Mouse (Mus musculus) small intestine, adult 2 months (tissue): ENCODE results near the gene Hist2h2ab.

Experiments
- CTCF ChIP-seq: fragments of 200-500 bp; IDR thresholded peaks from 2 replicates; pipeline ENCODE4 v1.5.1; 2012; ENCODE audit warnings: low read depth, mild to moderate bottlenecking, control low read depth, inconsistent platforms, low read length, moderate library complexity, mixed read lengths; ENCODE audit not compliant: insufficient replicate concordance, insufficient read length; ENCODE audit errors: extremely low read depth
- POLR2A ChIP-seq: fragments of 200-500 bp; IDR thresholded peaks from 2 replicates; pipeline ENCODE4 v1.6.1; 2012; ENCODE audit warnings: low read depth, mild to moderate bottlenecking, control low read depth, inconsistent platforms, low read length, moderate library complexity

DNA sequence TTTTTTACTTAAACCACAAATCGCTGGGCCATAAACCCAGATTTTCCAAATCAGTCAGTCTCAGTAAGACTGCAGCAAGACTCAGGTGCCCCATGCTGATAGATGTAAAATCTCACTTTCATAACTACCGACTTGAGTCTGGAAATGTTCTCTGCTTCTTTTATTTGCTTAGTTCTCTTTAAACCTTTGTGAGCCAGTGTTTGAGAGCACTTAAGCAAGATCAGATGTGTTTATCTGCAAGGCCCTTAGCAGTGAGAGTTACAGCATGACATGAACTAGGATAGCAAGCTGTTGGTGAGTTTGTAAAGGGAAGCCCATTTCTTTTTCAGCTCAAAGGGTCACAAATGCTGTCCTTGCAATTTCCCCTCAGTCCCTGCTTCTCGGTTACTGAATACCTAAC is 37.5 kb downstream of the Hist2h2ab start:
- TF ChIP-seq POLR2A, result no peak
- no peak for TF ChIP-seq CTCF
